Mouse (Mus musculus): ENCODE results near the gene Lif. TPM values are rescaled to one million over a fixed set of nuclear protein-coding genes. Genes with fewer than 3 reads are reported as not detected.
A peak's percentile ranks its signal among the peaks of the same experiment; 100 is the strongest.

Gene Lif
- polyA plus RNA-seq, 1 experiment from 2014 or later, result not detected

DNA sequence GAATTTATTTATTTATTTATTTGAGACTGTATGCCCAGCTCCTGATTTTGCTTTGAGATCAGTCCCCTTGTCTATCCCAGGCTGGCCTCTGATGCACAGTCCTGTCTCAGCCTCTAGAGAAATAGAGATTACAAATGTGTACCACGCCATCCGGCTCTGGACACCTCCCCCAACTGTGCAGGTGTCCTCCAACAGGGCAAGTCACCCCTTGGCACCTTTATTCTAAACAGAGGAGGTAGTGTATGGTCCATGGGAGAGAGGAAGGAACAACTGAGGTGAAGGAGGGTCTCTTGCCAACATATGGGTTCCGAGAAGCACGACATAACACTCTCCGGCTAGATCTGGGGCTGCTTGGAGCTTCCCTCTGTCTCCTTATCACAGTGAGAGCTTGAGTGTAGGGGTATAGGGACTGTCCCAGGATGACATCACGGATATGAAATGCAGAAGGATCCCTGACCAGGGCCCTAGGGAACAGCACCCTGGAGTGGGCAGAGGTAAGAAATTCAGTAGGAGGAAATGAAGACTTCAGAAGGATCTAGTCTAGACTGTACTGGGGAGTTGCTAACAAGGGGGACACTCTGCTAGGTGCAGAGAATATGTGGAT, 22.2 kb upstream of the Lif start:
- Histone ChIP-seq H3K4me3 (replicated peaks) (peak overlapping the region; percentile 23), H3K27ac (peak overlapping the region; percentile 74), H3K9ac (peak overlapping the region; percentile 62), H3K4me1 (replicated peaks) (peaks cover 69% of the 10 kb centered on the region), H3K9me3 (replicated peaks) (no peaks in the 10 kb centered on the region), H3K36me3 (peaks cover 20% of the 10 kb centered on the region), H3K27me3 (no peaks in the 10 kb centered on the region), H3K4me2 (peak overlapping the region; percentile 53)
- ATAC-seq (ENCODE audit: low read depth) (peak; percentile 59), DNase-seq (no peak)
- WGBS (ENCODE audit: insufficient replicate concordance), result 71% methylated on average over 6 of the region's 6 CpGs

DNA sequence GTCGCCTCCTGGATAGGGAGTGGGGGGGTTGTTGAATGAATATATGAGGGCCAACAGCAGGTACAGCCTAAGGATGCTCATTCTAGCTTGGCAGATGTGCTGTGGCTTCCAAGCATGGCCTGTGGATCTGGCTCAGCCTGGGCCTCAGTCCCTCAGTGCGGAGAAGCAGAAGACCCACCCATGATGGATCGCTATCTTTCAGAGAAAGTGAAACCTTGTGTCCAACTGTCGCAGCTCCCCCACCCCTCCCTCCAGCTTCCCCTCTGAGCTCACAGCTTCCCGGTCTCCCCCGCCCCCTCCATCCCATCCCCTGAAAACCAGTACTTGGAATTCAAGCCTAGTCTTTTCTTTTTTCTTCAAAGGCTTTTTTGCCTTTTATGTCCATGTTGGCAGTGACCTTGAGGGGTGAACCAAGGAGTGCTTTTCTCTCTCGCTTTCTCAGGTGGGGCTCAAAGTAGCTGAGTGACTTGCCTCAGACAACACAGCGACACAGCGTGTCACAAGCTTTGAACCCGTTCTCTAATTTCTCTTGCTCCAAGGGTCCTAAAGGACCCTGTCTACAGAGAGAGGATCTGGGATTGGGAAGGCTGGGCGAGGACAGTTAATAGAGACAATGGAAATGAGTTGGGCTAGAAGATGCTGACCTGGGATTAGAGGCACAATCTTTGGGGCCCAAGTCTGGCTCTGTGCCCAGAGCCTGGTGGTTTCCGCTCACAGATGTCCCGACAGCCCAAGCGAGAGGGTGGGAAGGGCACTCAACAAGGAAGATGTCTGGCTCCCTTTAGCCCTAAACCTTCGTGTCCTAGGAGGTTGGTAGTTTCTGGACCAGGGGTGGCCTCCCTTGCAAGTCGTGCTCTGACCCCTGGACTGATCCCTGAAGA, 21.5 kb upstream of the Lif start, which contains the start of gene Osm:
Gene Osm (plus strand): TSS at position 756 of the 881 bp plus-strand sequence.
- Histone ChIP-seq H3K9ac (peak within 1 kb of the TSS; percentile 62), H3K9me3 (replicated peaks) (no peaks in the 10 kb centered on the region), H3K4me3 (replicated peaks) (peak within 1 kb of the TSS; percentile 23), H3K27me3 (no peaks in the 10 kb centered on the region), H3K4me1 (replicated peaks) (peaks cover 68% of the 10 kb centered on the region), H3K27ac (peak within 1 kb of the TSS; percentile 74), H3K4me2 (peak within 1 kb of the TSS; percentile 53), H3K36me3 (peaks cover 19% of the 10 kb centered on the region)
- no peak for DNase-seq
- 47% methylated on average over 16 of the region's 16 CpGs for WGBS (ENCODE audit: insufficient replicate concordance)
- peak; percentile 78 for ATAC-seq (ENCODE audit: low read depth)

DNA sequence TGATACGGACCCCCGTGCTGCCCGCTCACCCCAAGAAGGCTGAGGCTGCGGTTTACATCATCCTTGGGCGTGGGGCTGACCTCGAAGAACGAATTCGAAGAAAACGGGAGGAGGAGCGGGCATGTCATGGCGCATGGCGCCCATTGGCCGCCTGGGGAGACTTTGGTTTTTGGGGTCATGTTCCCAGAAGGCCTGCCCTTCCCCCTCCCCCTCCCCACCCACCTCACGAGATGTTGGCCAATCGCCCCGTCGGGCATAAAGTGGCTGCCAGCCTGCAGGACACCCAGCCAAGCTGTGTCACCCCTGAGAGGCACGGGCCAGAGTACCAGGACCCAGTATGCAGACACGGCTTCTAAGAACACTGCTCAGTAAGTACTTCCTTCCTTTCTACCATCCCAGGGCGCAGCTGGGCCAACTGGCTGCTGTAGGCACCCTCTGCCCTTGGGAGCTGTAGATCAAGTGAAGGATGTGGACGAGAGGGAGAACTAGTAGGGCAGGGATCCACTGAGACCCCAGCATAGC, 20.8 kb upstream of the Lif start:
- H3K27me3 ChIP-seq, result no peaks in the 10 kb centered on the region
- peaks cover 68% of the 10 kb centered on the region for H3K4me1 ChIP-seq (replicated peaks)
- no peaks in the 10 kb centered on the region for H3K9me3 ChIP-seq (replicated peaks)
- 0 out of 2 replicates have a peak overlapping the region, but pooled peaks have one; percentile 62 for H3K9ac ChIP-seq
- H3K36me3 ChIP-seq, result peaks cover 17% of the 10 kb centered on the region
- DNase-seq (no peak), ATAC-seq (ENCODE audit: low read depth) (no peak)
- H3K4me2 ChIP-seq, result peak overlapping the region; percentile 53
- H3K27ac ChIP-seq, result peak overlapping the region; percentile 25
- no peak overlapping the region for H3K4me3 ChIP-seq (replicated peaks)
- WGBS (ENCODE audit: insufficient replicate concordance), result 74% methylated on average over 21 of the region's 21 CpGs

DNA sequence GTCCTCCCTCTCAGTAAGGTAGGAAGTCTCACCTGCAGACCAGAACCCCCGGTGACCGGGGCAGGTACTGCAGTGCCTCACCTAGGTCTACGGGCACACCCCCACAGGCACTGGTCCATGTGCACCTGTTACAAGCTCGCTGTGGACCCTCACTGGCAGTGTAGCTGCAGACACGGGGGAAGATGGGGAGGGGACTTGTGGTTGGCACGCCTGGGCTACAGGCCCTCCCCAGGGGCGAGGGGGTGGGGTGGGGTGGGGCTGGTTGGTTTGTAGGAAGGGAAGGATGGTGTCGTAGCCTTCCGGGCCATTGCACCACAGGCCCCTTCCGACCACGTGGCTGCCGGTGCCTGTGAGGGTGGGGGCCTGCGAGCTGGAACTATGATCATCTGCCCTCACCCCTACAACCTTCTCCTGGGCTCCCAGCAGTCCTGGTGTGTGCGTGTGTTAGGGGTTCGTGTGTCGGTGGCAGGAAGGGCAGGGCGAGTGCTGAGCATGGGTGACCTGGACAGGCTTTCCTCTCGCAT, 19.9 kb upstream of the Lif start:
- peak overlapping the region; percentile 53 for H3K4me2 ChIP-seq
- peaks cover 62% of the 10 kb centered on the region for H3K4me1 ChIP-seq (replicated peaks)
- 0 out of 2 replicates have a peak overlapping the region, but pooled peaks have one; percentile 14 for H3K4me3 ChIP-seq (replicated peaks)

DNA sequence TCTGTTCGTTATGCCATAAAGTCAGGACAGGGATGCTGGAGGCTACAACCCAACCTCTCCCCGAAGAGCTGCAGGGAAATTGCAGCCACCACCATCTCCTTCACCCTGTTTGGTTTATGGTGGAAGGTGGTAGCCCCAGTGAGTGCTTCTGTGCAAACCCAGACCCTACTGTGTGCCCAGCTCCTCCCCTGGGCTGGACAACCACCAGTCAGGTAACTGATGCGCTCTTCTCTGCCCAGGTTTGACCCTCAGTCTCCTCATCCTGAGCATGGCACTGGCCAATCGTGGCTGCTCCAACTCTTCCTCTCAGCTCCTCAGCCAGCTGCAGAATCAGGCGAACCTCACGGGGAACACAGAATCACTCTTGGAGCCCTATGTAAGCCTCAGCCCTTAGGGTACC, 19.2 kb upstream of the Lif start:
- no peak overlapping the region; the same call in 1 of the 2 replicates for H3K27ac ChIP-seq
- no peaks in the 10 kb centered on the region for H3K27me3 ChIP-seq
- no peaks in the 10 kb centered on the region for H3K9me3 ChIP-seq (replicated peaks)
- no peak overlapping the region for H3K4me3 ChIP-seq (replicated peaks)
- peaks cover 8% of the 10 kb centered on the region; the same call in 1 of the 2 replicates for H3K36me3 ChIP-seq
- H3K9ac ChIP-seq, result no peak overlapping the region
- ATAC-seq (ENCODE audit: low read depth) (no peak), DNase-seq (no peak)
- H3K4me1 ChIP-seq (replicated peaks), result peaks cover 55% of the 10 kb centered on the region
- no peak overlapping the region for H3K4me2 ChIP-seq
- 82% methylated on average over 6 of the region's 6 CpGs for WGBS (ENCODE audit: insufficient replicate concordance)

More for the DNA sequence above, 19.9 kb upstream of the Lif start:
- Histone ChIP-seq H3K9ac (0 out of 2 replicates have a peak overlapping the region, but pooled peaks have one; percentile 1), H3K9me3 (replicated peaks) (no peaks in the 10 kb centered on the region), H3K27ac (no peak overlapping the region), H3K36me3 (peaks cover 13% of the 10 kb centered on the region; the same call in 1 of the 2 replicates), H3K27me3 (no peaks in the 10 kb centered on the region)
- WGBS (ENCODE audit: insufficient replicate concordance), result 39% methylated on average over 18 of the region's 18 CpGs
- peak; percentile 35 for ATAC-seq (ENCODE audit: low read depth)
- no peak for DNase-seq

DNA sequence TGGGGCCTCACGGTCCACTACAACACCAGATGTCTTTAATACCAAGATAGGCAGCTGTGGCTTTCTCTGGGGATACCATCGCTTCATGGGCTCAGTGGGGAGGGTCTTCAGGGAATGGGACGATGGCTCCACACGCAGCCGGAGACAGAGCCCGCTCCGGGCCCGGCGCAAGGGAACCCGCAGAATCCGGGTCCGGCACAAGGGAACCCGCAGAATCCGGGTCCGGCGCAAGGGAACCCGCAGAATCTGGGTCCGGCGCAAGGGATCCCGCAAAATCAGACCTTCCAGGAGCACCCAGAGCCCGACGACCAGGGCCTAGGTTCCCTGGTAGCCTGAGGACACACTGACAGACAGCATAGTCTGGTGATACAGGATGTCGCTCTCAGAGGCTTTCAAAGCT, 17.7 kb upstream of the Lif start:
- no peaks in the 10 kb centered on the region for H3K9me3 ChIP-seq (replicated peaks)
- peaks cover 47% of the 10 kb centered on the region for H3K4me1 ChIP-seq (replicated peaks)
- ATAC-seq (ENCODE audit: low read depth) (no peak), DNase-seq (no peak)
- H3K36me3 ChIP-seq, result 0 out of 2 replicates have a peak, but pooled peaks cover 4% of the 10 kb centered on the region
- H3K27ac ChIP-seq, result no peak overlapping the region
- H3K9ac ChIP-seq, result no peak overlapping the region
- H3K4me3 ChIP-seq (replicated peaks), result no peak overlapping the region
- WGBS (ENCODE audit: insufficient replicate concordance), result 86% methylated on average over 23 of the region's 23 CpGs
- no peaks in the 10 kb centered on the region for H3K27me3 ChIP-seq
- H3K4me2 ChIP-seq, result no peak overlapping the region

DNA sequence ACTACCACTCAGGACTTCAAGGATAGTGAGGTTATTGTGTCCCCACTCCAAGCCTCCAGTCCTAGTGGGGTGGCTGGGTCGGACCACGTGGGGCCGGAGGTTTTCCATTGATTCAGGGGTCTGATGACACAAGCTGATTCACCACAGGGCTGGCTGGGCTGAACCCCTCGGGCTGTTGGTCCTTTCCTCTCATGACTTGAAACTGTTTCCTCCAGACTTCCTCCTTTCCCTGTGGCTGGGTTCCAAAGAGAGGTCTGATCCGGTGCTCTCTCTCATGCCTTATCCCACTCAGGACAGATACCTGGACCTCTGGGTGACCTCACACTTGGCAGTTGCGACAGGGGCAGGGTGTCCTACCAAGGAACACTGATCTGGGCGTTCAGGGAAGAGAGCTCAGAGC, 17.2 kb upstream of the Lif start:
- WGBS (ENCODE audit: insufficient replicate concordance), result 40% methylated on average over 7 of the region's 7 CpGs
- 0 out of 2 replicates have a peak, but pooled peaks cover 4% of the 10 kb centered on the region for H3K36me3 ChIP-seq
- no peak for ATAC-seq (ENCODE audit: low read depth)
- H3K4me3 ChIP-seq (replicated peaks), result no peak overlapping the region
- H3K9ac ChIP-seq, result no peak overlapping the region
- no peak overlapping the region for H3K4me2 ChIP-seq
- no peak for DNase-seq
- H3K4me1 ChIP-seq (replicated peaks), result peaks cover 46% of the 10 kb centered on the region
- no peaks in the 10 kb centered on the region for H3K9me3 ChIP-seq (replicated peaks)
- H3K27me3 ChIP-seq, result no peaks in the 10 kb centered on the region
- H3K27ac ChIP-seq, result no peak overlapping the region

DNA sequence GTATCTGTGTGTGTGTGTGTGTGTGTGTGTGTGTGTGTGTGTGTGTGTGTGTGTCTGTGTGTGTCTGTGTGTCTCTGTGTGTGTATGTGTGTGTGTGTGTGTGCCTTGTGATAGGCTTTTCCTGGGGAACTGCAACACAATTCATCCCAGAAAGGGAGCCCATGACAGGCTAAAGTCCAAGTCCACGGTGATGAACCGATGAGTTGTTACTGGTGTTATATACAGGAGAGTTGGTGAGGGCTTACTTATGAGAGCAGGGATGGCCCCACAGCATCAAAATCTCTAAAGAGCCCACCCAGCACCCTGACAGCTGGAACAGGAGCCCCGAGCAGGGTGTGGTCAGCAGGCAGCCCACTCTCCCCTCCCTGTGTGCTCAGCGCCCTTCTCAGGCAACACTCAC, 16.2 kb upstream of the Lif start:
- H3K9me3 ChIP-seq (replicated peaks), result no peaks in the 10 kb centered on the region
- 62% methylated on average over 4 of the region's 4 CpGs for WGBS (ENCODE audit: insufficient replicate concordance)
- DNase-seq, result no peak
- H3K27ac ChIP-seq, result no peak overlapping the region
- no peaks in the 10 kb centered on the region for H3K27me3 ChIP-seq
- H3K4me2 ChIP-seq, result no peak overlapping the region
- H3K36me3 ChIP-seq, result 0 out of 2 replicates have a peak, but pooled peaks cover 4% of the 10 kb centered on the region
- no peak overlapping the region for H3K4me3 ChIP-seq (replicated peaks)
- H3K9ac ChIP-seq, result no peak overlapping the region
- H3K4me1 ChIP-seq (replicated peaks), result peaks cover 46% of the 10 kb centered on the region
- no peak for ATAC-seq (ENCODE audit: low read depth)

DNA sequence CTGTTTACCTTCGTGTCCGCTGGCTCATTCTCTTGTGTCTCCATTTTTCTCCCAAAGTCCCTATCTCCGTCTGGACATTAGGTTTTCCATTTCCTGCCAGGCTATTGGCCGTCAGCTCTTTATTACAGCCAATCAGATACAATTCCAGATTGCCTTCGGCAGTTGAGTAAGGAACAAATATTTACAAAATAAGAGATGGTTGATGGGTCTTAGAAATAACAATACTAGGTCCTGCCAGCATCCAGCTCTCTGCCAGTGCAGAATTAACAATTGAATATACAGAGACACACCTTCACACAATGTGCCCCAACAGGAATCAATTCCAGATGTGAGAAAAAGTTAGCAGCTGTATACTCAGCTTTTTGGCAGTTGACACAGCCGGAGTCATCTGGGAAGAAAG, 11.2 kb upstream of the Lif start:
- no peak overlapping the region for H3K4me2 ChIP-seq
- no peaks in the 10 kb centered on the region for H3K36me3 ChIP-seq
- H3K9me3 ChIP-seq (replicated peaks), result no peaks in the 10 kb centered on the region
- H3K4me3 ChIP-seq (replicated peaks), result no peak overlapping the region
- no peak for ATAC-seq (ENCODE audit: low read depth)
- H3K27ac ChIP-seq, result peak overlapping the region; percentile 43; the same call in 1 of the 2 replicates
- DNase-seq, result no peak
- peaks cover 39% of the 10 kb centered on the region for H3K4me1 ChIP-seq (replicated peaks)
- WGBS (ENCODE audit: insufficient replicate concordance), result 70% methylated on average over 6 of the region's 6 CpGs
- 0 out of 2 replicates have a peak overlapping the region, but pooled peaks have one; percentile 6 for H3K9ac ChIP-seq
- no peaks in the 10 kb centered on the region for H3K27me3 ChIP-seq

DNA sequence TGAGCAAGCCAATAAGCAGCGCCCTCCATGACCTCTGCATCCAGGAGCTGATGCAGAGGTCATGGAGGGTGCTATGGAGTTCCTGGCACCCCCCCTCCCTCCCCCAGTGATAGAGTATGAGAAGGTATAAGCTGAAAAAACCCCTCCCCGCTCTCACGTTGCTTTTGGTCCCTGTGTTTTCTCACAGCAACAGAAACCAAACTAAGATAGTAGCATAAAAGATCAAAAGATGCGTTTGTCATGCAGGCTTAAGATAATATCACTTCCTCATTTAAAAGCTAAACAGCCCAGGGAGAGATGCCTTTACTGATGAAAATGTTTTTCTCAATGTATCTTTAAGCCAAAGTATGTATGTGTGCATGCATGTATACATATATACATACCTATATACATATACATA, 10.7 kb upstream of the Lif start:
- WGBS (ENCODE audit: insufficient replicate concordance), result 46% methylated on average over 4 of the region's 4 CpGs
- H3K4me3 ChIP-seq (replicated peaks), result no peak overlapping the region
- H3K9me3 ChIP-seq (replicated peaks), result no peaks in the 10 kb centered on the region
- DNase-seq (no peak), ATAC-seq (ENCODE audit: low read depth) (no peak)
- H3K4me2 ChIP-seq, result no peak overlapping the region
- H3K27ac ChIP-seq, result no peak overlapping the region
- no peaks in the 10 kb centered on the region for H3K36me3 ChIP-seq
- H3K27me3 ChIP-seq, result no peaks in the 10 kb centered on the region
- no peak overlapping the region for H3K9ac ChIP-seq
- peaks cover 34% of the 10 kb centered on the region for H3K4me1 ChIP-seq (replicated peaks)

All from liver, embryonic 13.5 days (tissue).